Mouse (Mus musculus) T-cell, adult 2 months (primary cell): ENCODE measurements at regions not wholly inside any gene's neighbourhood (a gene's known extent, or its start where the extent isn't known, plus 50 kb on each side); places are given as distances from the start of the nearest gene placed in this dataset.
A peak's percentile ranks its signal among the peaks of the same experiment; 100 is the strongest.

ENCODE experiments used
- DNase-seq: peaks from one replicate; pipeline ENCODE4 v3.0.0; 2022; ENCODE audit warnings: low spot score

DNA sequence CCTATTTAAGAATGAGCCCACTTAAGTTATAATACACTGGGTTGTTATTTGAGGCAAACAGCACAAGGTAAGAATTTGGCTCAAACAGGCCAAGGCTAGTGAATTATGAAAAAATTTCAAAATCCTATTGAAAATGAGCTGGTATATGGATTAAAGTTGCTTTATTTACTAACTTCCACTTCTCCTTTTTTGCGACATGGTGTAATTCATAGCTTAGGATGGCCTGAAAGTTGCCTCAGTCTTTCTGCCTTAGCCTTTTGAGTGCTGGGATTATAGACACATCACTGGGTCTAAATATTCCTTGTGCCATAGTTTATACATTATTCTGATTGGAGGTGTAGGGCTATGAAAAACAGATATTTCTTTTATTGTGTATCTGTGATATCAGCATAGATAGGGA lies 81.9 kb downstream of the Edem1 start:
- no peak for DNase-seq

DNA sequence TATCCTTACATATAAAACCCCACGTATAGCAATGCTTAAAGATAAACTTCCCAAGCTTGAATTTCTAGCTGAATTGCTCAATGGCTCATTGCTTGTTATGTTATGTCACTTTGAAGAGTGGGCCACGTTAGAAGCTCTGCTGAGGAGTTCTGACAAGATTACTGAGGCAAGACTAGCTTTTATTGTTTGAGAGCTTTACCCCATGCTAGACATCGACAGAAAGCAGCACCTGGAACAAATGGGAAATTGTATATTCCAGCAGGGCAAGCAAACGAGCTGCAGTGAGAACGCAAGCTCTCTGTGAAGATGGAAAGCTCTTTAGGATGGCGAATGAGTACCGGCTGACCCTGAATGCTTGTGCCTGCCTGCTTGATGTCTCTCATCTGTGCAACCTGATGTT lies 84.1 kb downstream of the Edem1 start:
- no peak for DNase-seq

- DNase-seq, result no peak
Observed at GRCm38 (mm10) chr6:108919372-108919913, 91.0 kb downstream of the Edem1 start.

DNA sequence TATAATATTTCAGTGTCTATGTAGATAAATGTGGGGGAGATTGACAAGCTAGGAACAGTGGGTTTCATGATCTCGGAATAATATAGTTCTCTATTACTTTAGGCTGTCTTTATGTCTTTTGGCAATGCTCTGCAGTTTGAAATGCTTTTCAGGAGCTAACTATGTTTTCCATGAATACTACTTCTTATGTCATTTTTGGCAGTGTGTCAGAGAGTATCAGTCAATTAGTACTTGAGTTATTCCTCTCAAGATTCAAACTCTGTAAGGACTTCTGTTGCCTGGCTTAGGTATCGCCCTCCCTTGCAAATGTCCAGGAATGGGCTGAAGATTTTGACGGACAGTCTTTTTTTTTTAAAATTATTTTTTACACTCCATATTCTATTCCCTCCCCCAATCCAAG lies 92.7 kb downstream of the Edem1 start:
- DNase-seq, result no peak

GRCm38 (mm10) chr6:108922564-108922963 lies 94.1 kb downstream of the Edem1 start:
- peak; percentile 44 for DNase-seq

DNA sequence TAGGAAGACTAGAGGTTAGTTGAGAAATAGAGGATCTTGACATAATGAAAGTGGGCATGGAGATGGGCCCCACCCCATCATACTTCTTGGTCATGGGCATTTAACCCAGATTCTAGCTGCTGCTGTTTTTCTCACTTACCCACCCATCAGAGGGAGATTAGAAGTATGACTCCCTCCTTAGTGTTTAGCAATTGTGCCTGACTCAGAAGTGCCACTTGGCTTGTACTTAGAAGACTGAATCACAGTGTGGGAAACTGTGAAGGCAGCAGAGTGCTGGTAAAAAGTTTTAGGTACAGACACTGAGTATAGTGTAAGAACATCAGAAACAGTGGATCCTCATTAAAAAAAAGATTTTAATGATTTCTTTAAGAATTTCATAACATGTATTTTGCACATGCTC lies 100.5 kb downstream of the Edem1 start:
- DNase-seq, result no peak

DNA sequence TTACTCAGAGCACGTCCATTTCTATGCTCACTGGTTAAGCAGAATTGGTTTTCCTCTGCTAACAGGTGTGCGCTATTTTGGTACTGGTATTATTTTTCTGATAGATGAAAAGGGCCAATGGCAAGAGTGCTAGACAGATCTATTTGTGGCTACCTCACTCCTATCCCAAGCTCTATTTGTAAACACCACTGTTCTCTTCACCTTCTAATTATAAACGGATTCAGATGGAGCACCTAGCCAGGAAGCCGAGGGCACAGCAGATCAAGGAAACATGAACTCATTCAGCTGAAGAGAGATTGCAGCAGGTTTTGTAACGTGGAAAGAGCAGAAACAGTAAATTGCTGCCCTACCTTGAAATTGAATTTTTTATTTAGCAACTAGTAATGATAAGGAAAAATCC lies 110.2 kb downstream of the Edem1 start:
- DNase-seq, result no peak

GRCm38 (mm10) chr6:108942288-108942687 lies 113.8 kb downstream of the Edem1 start:
- DNase-seq, result no peak

DNA sequence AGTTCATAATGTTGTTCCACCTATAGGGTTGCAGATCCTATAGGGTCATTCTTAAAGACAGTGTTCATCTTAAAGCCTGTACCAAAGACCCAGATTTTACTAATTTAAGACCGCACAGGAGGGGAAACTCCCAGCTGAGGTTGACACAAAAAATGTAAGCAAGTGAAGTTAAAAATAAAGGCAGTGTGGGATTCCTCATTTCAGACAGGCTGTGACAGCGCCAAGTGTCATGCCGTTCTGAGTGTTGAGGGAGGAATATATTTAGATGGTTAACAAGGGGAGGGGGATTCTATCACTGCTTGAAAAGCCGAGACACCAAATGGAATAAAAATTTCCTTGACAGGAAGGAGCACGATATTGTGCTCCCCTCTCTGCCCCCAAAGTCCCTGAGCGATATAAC lies 123.9 kb downstream of the Edem1 start:
- DNase-seq, result no peak

DNA sequence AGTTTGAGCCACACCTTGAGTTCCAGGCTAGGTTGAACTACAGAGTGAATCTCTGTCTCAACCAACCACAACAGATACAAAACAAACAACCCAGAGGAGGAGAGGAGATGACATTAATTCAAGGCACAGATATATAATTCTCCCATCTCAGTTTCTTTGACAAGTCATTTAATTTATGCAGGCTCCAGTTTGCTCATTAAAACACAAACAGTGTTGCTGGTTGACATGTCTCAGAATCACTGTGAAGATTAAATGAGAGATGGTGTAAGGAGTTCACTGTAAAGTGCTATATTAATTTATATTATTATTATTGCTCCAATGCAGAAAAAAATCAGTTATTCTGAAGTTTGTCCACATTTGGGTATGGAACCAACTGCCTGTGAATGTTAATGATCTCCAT lies 134.4 kb downstream of the Edem1 start:
- DNase-seq, result no peak

GRCm38 (mm10) chr6:108963295-108963694 lies 134.9 kb downstream of the Edem1 start:
- no peak for DNase-seq

GRCm38 (mm10) chr6:108969477-108970176 lies 141.2 kb downstream of the Edem1 start:
- no peak for DNase-seq

DNA sequence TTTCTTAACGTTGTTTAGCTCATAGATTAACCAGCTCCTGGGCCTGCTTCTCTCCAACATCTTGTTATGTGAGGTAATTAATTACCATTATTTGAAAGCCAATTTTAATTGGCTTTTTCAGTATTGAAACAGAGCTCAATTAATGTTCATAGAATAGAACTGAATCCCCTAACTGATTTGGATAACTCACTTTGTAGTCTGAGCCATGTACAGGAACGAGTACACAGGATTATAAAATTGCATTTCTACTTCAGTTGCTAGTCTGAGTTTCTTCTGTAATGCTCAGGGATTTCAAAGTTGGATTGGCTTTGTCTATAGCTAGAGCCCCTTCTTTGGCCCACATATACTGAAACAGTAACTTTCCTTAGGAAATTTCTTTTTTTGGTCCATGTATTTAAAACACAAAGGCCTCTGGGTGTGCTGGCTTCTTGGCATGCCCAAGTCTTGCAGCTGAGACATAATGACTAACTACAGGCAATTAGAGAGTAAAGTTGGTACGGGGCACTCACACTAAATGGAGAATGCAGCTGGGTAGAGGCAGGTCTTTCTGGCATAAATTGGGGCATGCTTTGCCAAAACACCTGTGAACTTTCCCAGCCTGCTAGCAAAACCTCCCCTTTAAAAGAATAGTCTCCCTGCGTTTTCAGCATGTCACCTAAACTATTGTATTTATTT lies 143.1 kb downstream of the Edem1 start:
- DNase-seq, result no peak

- no peak for DNase-seq
Observed at GRCm38 (mm10) chr6:108973701-108974100, 145.3 kb downstream of the Edem1 start.

DNA sequence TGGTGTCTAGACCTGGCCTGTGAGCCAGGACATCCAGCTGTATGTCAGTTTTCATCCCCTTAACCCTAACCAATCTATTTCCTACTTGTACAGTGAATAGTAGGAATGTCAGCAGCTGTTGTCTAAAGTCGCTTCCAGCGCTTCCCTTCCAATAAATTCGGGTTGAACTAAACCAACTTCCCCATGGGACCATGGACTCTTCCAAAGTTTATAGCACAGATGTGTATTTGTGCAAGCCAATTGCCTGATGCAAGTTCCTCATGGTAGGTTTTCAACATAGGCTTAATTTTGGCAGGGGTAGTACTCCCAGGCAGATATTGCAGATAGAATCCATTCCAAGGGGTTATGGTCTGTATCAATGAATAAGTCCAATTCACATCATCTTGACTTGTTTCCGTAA lies 161.1 kb downstream of the Edem1 start:
- DNase-seq, result no peak

DNA sequence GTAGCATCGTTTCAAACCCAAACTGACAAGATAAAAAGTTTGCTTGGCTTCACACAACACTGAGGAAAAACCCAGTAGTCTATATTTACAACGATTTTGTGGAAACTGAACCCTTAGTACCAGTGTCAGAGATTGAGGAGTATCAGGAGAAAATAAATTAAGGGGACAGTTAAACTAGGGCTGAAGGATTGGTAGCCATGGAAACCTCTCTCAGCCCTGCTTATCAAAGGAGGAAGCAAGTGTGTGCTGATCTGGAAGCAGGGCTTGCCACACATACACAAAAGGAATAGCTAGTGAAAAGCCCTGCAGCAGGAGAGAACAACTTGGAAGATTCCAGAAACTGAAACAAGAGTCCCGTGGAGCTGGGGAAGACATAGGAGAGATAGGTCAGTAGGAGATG lies 165.3 kb downstream of the Edem1 start:
- DNase-seq, result no peak

DNA sequence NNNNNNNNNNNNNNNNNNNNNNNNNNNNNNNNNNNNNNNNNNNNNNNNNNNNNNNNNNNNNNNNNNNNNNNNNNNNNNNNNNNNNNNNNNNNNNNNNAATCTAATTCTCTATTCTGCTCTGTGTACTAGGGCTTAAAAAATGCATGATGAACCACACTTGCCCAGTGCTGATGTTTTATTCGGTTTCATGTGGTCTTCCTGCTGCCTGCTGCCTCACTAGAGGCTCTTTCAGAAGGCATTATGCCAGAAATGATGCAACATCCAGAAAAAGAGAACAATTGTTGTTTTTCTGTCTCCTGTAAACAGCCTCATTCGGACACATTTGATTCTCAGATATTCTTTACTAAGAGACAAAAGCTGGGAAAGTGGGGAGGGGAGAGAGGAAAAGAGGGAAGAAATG lies 176.0 kb downstream of the Edem1 start:
- no peak for DNase-seq

- DNase-seq, result no peak
Observed at GRCm38 (mm10) chr6:109009364-109009763, 180.9 kb downstream of the Edem1 start.

DNA sequence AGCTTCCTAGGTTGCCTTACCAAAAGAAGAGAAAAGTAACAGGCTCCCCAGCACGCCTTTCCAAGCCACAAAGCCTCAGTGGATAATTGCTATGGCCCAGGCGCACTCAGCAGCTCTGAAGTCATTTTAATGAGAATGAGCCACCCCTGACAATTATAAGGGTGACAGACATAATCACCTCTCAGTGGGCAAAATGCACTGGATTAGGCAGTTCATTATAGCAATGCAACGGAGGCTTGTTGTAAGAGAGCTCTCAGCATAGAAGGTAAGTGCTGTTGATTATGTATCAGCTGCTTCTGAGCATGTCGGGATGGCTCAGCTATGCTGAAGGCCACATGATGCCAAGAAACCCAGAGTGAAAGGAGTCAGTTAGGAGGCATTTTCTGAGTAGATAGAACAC lies 181.4 kb downstream of the Edem1 start:
- DNase-seq, result no peak

DNA sequence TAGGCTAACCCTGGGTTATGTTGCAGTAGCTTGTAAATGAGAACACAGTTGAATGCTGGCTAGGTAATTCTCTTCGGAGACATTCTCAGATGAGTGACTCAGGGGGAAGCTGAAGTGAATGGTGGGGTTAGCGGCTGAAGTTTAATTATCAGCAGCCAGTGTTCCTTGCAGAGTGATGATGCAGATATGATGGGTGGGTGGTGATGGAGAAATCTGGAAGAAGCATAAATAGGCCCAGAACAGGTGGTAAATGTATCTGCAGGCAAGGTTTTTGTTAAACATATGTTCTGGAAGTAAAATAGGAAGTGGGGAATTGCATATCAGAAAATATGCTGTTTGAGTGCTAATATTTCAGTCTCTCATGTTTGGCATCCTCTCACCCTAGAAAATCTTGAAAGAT lies 191.3 kb downstream of the Edem1 start:
- no peak for DNase-seq
